Mouse (Mus musculus) left cerebral cortex, postnatal 4 days (tissue): Measurements from ENCODE around the gene Flvcr1. TPM values are rescaled to one million over a fixed set of nuclear protein-coding genes. Genes with fewer than 3 reads are reported as not detected.

Experiments used
- DNase-seq: peaks from one replicate; pipeline ENCODE4 v3.0.0-alpha.2; 2022
- intact Hi-C: fragments of 180-260 bp; cut with DNase I; formaldehyde crosslinking; loops from one replicate; pipeline ENCODE4 v1.15.1; 2025
- total RNA-seq, 2 experiments: library from RNA; stranded (reverse); gene quantifications; 2 replicates each; pipeline ENCODE4 v1.2.3; 2021

Gene Flvcr1
- 10 to 100 TPM; 27.0 to 27.6 TPM for total RNA-seq

DNA sequence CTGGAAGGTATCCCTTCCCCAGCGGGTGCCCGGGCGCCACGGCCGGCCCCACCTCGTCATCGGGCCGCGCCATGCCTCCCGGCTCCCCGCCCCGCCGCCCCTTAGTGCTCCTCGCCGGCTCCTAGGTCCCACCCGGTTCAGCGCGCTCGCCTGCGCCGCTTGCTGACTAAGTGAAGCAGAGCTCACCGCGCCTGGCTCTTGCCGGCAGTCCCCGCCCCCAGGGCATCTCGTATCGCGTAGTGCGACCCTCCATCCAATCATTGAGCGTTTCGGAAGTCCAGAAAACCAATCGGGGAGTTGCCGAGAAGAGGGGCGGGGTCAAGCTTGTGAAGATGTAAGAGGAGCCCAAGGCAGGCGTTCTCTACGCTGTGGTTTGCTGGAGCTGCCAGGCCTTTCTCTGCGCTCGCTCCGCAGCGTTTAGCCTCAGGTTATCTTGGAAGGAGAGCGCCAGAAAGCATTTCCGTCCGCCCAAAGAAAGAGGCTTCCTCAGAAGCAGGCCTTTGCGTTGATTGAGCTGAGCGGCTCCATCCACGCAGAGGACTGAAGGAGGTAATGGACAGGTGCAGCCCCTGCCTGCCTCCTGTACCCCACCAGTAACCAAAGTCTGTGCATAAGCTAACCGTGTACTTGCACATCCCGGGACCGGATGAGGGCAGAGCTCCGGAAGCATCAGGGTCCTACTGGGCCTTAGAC lies at the start of gene Flvcr1:
Gene Flvcr1 (minus strand): TSS at position 138 of the 693 bp plus-strand sequence.
- DNase-seq: peak; percentile 99

DNA sequence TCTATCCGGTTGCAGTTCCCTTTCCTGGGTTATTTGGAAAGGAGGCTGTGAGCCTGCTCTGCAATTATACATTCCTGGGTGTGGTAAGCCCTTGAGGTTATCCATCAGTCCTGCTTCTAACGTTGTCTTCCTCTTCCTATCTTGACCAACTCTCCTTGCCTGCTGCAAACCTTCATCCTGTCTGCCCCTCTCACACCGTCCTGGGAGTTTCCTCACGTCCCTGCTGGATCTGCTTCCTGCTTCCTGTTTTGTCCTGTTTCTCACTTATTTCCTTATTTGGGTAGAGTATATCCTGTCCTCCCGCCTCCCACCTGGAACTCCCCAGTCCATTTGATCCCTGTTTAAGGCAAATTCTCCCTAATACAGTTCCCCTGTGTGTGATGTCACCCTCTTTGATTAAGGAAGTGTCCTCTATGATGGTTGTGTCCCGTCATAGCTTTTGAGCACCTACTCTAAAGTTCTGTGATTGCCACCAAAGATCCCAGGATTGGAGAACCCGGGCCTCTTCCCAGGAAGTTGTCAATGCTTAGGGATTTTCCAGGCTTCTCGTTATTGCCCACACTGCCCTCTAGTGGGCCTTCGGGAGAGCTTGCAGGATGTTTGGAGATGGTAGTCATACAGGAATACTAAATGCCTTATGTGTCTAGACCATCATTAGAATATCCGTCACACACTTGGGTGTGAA lies 49.4 kb upstream of the Flvcr1 start:
- intact Hi-C loops: loop anchor here (10.0 kb wide), 1 partner anchor 131 kb away; no protein-coding TSS in a partner anchor
- peak; percentile 50 for DNase-seq

More for the DNA sequence above, at the start of gene Flvcr1:
- intact Hi-C loops: no loop called here

GRCm38 (mm10) chr1:191073486-191073885 lies 47.5 kb upstream of the Flvcr1 start:
- intact Hi-C loops: loop anchor here (10.0 kb wide), 1 partner anchor 129 kb away; no protein-coding TSS in a partner anchor
- no peak for DNase-seq

GRCm38 (mm10) chr1:191073001-191073400 lies 47.0 kb upstream of the Flvcr1 start:
- intact Hi-C loops: loop anchor here (10.0 kb wide), 1 partner anchor 128 kb away; no protein-coding TSS in a partner anchor
- no peak for DNase-seq

GRCm38 (mm10) chr1:191072329-191072913 lies 46.5 kb upstream of the Flvcr1 start:
- no peak for DNase-seq
- intact Hi-C loops: loop anchor here (10.0 kb wide), 1 partner anchor 128 kb away; no protein-coding TSS in a partner anchor

- no peak for DNase-seq
Observed at GRCm38 (mm10) chr1:191071613-191072012, 45.7 kb upstream of the Flvcr1 start.

DNA sequence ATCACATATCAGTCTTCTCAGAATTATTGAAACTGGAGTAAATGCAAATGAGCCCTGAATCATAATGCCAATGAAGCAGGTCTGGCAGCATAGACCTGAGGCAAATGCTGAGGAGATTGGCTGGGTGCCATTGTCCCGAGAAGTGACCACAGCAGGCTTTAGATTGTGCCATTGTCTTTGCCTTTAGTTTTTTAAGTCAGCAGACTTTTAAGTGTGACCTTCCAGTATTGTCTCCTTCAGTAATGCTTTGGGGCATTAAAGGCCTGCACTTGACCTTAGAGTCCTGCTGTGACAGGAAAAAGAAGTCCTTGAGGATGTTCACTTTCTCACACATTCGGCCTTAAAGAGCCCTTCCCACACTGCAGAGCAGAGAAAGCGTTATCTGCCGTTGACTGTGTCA lies 44.3 kb upstream of the Flvcr1 start:
- no peak for DNase-seq
- intact Hi-C loops: loop anchor here (10.0 kb wide), 1 partner anchor 125 kb away; no protein-coding TSS in a partner anchor

More at GRCm38 (mm10) chr1:191071613-191072012, 45.7 kb upstream of the Flvcr1 start:
- intact Hi-C loops: loop anchor here (10.0 kb wide), 1 partner anchor 127 kb away; no protein-coding TSS in a partner anchor

DNA sequence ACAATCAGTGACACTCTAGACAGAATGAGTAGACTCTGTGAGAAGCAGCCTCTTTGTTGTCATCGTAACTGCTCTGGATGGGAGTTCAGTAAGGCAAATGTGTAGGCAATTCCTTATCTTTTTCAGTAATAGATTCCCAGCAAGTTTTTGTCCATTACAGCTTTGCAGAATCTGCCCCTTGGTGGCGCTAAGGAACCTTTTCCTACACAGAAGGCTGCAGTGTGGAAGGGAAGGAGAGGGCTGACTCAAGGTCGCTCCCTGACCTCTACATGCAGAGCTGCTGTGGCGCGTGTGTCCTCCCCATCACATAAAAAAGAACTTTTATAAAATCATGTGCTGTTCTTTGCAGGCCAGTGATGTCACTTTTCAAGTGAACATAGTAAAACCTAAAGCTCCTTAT lies 42.4 kb upstream of the Flvcr1 start:
- intact Hi-C loops: no loop called here
- DNase-seq: no peak

GRCm38 (mm10) chr1:191065188-191065587 lies 39.2 kb upstream of the Flvcr1 start:
- no peak for DNase-seq
- intact Hi-C loops: no loop called here

GRCm38 (mm10) chr1:191064535-191064934 lies 38.6 kb upstream of the Flvcr1 start:
- DNase-seq: no peak
- intact Hi-C loops: no loop called here

DNA sequence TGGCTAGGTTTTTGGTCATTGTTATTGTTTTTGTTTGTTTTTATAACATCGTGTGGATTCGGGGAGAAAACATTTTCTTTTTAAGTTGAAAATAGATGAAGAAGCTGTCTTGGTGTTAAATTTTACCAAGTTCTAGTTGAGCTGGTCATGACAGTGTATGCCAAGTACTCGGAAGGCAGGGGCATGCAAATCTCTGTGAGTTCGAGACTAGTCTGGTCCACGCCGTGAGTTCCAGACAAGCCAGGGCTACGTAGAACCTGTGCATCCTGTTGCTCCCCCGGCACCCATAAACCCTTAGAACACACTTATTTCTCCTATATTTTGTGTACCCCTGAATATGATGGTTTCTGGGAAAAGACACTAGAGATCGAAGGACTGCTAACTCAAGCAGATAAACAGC lies 37.7 kb upstream of the Flvcr1 start:
- intact Hi-C loops: loop anchor here (1.0 kb wide), 1 partner anchor 62 kb away; no protein-coding TSS in a partner anchor
- no peak for DNase-seq

DNA sequence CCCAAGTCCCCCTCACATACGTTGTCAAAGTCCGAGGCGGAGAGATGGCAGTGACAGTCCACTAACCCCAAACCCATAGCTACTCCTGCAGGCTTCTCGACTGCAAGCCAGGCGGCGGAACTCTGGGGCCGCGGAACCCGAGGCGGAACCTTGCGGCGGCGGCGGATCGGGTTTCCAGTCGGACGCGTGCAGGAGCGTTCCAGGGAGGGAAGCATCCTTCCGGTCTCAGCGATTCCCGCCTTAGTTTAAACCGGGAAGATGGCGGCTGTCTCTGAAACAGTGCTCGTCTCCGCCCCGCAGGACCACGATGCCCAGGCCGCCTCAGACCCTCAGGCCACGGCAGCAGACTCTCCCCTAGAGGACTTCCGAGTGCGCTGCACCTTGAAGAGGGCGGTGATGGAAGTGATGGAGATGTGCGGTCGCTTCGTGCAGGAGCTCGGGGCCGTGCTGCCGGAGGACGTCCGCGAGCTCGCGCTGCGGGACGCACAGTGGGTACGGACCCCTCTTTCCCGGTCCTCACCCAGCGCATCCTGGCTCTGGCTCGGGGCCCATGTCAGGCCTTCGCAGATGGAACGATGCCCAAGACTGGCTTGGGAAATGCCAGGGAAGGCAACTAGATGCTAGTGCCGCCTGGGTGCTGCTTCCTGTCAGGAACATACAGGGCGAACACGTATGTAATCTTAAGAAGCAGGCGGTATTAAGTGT lies 37.0 kb upstream of the Flvcr1 start, which contains the start of the genes Tatdn3 and Nsl1:
Gene Tatdn3 (minus strand): TSS at position 152 of the 705 bp plus-strand sequence.
Gene Nsl1 (plus strand): TSS at position 232 of the 705 bp plus-strand sequence.
- peak; percentile 89 for DNase-seq
- intact Hi-C loops: loop anchor here (1.0 kb wide), 1 partner anchor 62 kb away; no protein-coding TSS in a partner anchor

- intact Hi-C loops: no loop called here
- DNase-seq: no peak
Observed at GRCm38 (mm10) chr1:191062241-191062780, 36.4 kb upstream of the Flvcr1 start.

DNA sequence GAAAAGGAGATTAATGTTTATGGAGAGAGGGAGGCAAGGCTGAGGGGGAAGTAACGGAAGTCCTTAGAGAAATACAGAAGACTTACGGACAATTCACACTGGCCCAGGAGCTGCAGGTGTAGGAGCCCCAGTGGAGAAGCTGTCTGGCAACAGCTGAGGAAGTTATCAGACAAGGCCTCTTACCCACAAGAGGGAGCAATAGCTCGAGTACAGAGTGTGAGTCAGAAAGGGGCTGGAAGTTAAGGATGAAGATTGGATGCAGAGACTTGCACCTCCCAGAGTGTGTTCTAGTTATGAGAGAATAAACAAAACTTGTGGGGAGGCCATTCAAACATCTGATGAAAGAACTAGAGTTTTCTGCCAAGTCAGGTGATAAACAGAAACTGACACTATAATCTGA lies 31.5 kb upstream of the Flvcr1 start:
- intact Hi-C loops: no loop called here
- no peak for DNase-seq

DNA sequence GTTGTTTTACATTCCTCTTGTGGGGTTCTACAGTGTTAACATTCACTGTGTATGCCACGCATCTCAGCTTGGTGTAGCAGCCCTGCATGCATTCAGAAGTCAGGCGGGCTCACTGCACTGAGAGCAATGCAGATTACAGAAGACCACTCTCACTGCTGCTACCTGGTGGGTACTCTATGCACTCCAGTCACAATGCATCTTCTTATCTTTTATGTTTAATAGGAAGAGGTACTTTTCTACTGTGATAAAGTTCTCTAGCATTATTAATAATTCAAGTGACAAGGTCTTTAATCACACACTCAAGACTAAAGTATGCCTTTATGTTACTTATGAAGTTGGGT lies 29.5 kb upstream of the Flvcr1 start:
- intact Hi-C loops: no loop called here
- DNase-seq: no peak

DNA sequence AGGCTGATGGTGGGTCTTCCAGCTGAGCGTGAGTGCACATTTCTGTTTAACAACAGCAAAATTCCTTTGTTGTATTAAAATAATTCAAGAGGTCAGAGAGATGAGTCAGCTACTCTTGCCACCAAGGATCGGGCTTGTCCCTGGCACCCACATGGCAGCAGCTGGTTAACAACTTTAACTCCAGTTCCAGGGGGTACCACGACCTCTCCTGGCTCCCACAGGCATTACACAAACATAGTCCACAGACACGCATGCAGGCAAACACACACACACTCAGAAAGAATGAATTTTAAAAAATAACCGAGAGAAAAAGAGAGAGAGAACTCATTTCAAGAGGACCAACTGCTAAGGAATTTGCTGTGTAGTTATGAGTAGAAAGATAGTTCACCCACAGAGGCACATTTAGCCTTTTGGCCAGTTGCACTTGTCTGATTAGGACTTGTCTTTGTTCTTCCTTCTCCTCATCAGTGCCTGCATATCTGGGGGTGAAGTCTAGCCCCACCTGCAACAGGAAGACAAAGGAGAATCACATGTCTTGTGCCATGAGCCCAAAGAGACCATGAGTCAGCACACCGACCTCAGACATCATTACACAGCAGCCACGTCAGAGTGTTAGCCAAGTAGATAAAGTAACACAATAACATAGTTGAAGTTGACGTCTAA lies 29.0 kb upstream of the Flvcr1 start:
- no peak for DNase-seq
- intact Hi-C loops: no loop called here

DNA sequence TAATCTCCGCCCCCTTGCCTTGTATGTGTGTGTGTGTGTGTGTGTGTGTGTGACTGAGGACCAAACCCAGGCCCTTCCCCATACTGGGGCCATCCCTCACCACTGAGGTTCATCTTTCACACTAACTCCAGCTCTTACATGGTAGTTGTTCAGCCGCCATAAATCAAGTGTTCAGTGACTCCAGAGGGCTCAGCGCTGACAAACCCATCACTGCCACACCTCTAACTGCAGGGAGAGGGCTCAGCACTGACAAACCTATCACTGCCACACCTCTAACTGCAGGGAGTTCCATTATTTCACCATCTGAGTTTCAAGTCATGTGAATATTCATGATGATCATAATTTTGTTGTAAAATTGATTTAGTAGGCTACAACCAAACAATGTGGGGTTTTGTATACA lies 27.6 kb upstream of the Flvcr1 start:
- DNase-seq: no peak
- intact Hi-C loops: no loop called here

DNA sequence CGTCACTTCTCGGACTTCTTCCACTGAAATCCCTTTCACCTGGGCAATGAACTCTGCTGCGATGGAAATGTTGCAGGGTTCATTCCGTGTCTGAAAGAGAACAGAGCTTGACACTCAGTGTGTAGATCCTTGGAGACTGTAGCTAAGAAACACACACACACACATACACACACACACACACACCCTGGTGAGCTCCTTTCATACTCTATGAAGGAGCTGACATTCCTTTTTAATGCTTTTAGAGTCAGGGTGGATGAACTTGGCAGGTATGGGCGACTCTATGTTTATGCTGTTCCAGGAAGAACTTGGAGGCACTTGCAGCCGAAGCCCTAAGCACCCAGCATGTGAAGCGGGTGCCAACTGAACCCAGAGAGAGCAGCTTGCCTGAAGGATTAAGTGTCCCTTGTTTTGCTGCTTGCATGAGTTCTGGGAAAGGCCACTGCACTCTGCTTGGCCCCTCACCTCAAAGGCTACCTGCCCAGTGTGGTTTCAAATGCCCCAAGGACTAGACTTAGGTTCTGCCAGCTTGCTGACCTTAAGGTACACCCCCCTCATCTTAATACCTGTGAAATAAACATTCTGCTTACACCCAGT lies 20.4 kb upstream of the Flvcr1 start:
- DNase-seq: no peak
- intact Hi-C loops: no loop called here

DNA sequence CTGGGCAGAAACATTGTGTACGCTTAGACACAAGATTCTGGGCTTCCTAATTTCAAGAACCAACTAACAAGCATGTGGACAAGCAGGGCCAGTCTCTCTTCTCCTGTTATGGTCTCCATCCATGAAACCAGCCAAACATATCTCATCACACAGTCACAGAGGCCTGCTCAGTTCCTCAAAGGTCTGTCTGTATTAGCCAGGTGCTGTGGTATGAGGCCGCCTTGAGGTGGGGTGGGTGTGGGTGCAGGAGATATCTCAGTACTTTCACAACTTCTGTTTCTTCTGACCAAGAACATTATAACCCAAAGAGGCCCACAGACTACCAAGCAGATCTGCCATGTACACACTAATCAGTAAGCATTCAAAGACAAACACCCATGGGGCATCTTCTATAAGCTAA lies 19.3 kb upstream of the Flvcr1 start:
- DNase-seq: no peak
- intact Hi-C loops: no loop called here
